Mouse (Mus musculus): Measurements from ENCODE around the gene Vps16.

The Vps16 gene

DNA sequence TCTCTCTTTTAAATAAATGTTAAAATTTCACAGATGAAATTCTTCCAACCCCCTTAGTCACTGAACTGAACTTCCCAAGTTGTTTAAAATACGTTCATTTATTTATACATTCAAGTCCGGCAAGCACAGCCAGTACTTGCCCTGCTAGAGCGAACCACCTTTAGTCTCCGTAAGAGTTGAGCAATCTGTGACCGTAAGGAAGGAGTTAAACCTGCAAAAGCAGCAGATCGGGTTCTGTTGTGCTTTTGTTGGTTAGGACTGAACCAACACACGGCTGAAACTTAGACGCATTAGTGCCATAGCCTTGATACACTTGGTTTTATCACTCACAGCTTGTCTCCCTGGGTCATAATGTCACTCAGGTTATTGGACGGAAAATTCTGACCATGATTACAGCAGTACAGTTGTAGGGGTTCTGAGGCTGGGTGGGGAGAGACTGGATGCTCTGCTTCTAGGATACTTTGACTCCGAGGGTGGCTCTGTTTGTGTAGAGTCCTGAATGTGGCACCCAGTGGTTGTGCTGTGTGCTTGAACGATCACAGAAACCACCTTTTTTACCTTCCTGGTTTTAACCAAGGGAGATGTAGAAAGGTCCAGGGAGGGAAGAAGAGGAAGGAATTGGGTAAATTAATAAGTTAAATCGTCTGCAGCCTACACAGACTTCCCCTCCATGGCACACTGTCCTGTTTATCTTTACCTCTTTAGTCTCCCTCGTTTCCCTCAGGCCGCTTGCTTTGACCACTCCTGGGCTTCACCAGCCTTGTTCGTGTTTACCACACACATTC is 37.3 kb downstream of the Vps16 start:
- DNase-seq (ENCODE audit: low spot score), result no peak

DNA sequence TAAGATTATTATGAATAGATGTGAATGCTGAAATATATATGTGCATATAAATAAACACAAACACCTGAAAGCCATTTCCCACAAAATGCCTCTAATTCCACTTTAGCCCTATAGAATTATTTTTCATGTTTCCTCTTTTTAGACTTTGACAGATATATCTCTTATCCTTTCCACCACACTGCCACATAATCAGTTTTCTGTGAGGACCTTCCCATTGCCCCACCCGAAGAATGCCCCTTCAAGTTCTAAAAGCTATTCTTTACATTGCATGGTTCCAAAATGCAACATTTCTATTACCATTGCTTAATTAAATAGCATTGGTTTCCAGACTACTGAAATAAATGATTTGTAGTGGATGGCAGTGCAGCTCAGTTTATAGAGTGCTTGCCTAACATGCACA is 42.3 kb downstream of the Vps16 start:
- DNase-seq (ENCODE audit: low spot score), result no peak

DNA sequence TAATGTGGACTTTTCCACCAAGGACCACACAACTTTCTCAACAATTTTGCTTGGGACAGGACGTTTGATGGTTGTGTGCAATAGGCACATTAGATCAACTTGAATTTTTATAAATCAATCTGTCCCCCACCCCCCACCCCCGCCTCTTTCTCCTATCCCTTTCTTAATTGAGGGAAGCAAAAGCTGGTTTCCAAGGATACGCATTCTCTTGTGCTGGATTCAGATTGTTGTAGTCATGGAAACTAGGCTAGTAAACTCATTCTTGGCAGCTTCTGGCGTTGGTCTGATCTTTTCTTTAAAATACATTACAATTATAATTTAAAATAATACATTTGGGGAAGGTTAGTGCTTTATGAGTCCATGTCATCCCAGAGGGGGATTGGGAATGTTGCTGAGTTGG is 45.2 kb downstream of the Vps16 start:
- no peak for DNase-seq (ENCODE audit: low spot score)

DNA sequence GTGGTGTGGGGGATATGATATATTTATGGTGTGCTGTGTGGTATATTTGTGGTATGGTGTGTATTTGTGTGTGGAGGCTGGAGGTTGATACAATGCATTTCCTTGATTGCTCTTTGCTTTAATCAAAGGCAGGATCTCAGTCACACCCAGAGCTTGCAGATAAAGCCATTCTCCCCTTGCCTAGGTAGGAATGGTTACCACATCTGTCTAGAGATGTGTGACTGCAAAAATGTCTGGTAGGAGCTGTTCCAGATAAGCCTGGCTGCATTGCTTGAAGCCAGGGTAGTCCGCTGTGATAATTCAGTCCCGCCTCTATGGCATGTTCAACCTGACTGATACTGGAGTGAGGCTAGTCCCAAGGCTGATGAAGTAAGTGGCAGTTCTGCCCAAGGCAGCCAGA is 45.8 kb downstream of the Vps16 start:
- DNase-seq (ENCODE audit: low spot score), result no peak

DNA sequence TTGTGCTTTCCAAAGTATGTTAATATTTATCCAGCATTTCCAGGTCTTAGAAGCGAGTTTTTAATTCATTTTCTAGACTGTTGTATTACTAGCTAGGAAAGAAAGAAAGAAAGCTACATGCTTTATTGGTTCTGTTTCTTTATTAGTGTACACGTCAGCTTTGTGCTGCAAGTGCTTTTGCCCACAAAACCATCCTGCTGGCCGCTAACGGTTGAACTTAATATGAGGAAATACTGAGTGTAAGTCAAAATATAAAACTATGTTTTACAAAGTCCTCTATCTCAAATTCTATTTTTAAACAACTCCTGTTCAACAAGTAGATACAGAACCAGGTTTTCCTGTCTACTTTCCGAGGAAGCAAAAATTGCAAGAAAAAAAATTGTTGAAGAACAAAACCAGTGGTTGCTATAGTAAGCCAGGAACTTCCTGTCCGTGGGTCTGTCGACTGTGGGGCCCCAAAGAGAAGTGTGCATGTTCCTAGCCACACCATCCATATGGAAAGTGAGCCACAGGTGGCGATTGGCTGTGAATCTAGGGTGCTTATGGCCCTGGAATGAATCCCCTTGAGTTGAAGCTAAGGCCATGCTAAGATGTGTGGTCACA is 48.9 kb downstream of the Vps16 start:
- DNase-seq (ENCODE audit: low spot score), result no peak

DNA sequence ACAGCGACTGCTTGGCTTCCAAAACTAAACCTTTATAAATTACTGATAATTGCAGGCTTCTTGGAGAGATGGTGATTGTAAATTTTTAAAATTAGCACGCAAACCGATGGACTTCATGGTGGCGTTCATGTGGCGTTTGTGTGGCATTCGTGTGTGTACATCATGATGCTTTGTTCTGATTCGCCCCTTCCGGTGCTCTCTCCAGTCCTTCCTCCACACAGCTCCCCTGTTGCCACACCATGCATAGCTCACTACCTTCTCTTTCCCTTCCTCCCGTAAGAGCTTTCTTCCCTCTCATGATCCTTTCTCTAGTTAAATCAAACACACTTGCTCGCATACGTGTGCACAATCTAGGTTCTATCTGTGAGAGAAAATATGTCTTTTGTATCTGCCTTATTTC is 51.6 kb downstream of the Vps16 start:
- no peak for DNase-seq (ENCODE audit: low spot score)

DNA sequence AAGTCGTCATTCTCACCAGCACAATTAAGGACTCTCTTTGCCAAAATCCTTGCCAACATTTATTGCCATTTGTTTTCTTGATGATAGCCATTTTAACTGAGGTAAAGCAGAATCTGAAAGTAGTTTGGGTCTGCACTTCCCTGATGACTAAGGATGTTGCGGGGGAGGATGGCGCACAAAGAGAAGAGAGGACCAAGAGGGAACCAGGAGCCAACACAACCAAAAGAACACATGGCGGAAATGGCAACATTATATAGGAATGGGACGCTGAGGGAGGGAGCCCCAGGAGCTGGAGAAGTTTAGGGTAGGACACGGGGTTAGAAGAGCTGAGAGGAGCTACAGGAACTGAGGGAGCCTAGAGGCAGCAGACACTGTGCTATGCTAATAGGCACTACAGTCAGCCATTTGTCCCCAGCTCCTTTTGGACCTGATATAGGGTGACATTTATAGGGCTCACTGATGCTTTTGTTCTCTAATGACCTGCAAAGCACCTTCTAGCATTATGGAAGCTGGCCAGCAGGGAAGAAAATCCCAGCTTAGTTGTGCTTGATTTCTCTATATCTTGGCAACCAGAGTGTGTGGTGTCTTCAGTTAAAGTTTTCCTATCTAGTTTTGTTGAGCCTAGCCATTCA is 52.6 kb downstream of the Vps16 start:
- DNase-seq (ENCODE audit: low spot score), result no peak

DNA sequence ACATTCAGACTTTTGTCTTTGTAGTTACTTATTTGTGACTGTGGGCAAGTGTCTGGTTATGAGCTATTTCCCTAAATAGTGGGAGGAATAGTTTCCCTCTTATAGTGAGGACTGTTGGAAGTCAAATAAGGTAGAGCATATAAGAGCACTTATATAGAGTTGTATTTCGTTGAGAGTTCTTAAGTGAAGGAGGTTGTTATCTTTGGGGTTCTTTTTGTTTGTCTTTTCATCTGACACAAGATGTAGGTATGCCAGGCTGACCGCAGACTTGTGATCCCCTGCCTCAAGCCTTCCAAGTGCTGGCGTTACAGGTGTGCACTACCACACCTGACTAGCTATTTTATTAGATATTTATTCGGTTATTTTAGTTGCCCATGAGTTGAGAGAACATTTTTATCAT is 58.0 kb downstream of the Vps16 start:
- DNase-seq (ENCODE audit: low spot score), result no peak

DNA sequence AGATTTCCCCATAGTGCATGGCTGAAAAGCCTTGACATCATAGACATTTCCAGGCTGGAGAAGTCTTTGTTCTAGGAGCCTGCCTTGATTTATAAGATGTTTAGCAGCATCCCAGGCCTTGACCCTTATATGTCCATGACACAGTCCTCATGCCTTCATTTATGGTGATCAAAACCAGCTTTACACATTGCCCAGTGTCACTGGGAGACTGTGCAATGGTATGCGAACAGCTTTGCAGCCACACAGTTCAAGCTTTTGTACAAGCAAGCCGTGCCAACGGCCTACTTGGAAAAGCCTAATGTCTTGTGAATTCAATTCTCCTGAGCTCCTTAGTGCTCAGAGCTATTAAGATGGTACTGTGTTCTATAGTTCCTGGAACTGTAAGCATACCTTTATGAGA is 58.6 kb downstream of the Vps16 start:
- DNase-seq (ENCODE audit: low spot score), result no peak

DNA sequence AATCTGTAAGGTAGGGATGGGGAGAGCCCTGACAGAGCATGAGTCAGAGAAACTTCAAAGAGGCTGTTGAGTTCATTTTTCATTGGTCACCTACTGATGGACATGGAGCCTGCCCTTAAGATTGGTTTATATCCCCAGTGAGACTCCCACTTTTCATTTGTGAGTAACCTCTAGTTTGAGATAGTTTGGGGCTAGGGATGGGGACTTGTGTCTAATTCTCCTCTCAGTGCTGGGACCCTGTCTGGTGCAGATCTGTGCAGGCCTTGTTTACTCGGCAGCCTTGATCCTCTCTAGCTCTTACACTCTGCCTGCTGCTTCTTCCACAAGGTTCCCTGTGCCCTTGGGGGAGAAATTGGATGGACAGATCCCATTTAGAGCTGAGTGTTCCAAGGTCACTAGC is 60.1 kb downstream of the Vps16 start:
- DNase-seq (ENCODE audit: low spot score), result no peak

DNA sequence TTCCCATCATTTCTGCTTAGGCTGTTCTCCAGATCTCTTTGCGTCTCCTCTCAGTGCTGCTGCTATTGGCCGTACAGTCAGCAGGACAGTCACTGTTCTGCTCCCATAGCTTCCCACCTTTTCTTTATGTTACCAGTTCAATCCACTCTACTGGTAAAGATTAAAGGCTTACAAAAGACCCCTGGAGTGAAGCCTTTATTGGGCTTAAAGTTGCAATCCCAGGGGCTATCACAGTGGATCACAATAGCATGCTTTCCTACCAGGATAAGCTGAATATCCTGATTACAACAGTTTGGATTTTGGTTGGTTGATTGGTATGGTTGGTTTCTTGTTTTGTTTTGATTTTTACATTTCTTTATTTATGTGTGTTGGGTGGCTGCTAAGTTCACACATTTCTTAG is 63.9 kb downstream of the Vps16 start:
- no peak for DNase-seq (ENCODE audit: low spot score)

DNA sequence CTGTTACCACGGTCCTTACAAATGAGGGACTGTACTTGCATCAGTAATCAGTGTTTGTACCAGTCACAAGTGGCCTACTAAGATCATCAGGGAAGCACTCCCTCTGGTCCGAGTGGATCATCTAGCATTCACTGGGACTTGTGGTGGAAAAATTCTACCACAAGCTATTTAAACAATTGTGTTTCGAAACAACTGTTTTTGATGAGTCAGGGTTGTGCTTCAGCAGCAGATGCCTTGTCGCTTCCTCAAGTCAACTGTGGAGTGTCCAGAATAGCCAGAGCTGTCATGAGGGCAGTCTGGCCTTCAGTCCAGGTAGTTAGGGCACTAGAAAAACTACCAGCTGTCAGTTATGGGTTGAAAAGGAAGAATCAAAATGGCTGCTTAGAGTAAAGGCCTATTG is 64.5 kb downstream of the Vps16 start:
- no peak for DNase-seq (ENCODE audit: low spot score)

DNA sequence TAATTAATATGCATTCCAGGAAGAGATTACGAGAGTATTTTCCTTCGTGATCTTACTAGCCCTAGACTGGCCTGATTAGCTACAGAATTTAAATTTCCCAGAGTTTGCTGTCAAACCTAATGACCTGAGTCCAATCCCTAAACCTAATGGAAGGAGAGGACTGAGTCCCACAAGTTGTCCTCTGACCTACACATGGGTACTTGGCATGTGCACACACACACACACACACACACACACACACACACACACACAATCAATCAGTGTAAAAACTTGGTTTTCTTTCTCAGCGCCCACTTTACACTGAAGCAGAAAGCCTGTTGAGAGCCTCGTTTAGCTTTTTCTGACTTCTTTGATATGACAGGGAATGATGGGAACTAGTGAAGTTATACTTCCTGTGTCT is 67.0 kb downstream of the Vps16 start:
- no peak for DNase-seq (ENCODE audit: low spot score)

DNA sequence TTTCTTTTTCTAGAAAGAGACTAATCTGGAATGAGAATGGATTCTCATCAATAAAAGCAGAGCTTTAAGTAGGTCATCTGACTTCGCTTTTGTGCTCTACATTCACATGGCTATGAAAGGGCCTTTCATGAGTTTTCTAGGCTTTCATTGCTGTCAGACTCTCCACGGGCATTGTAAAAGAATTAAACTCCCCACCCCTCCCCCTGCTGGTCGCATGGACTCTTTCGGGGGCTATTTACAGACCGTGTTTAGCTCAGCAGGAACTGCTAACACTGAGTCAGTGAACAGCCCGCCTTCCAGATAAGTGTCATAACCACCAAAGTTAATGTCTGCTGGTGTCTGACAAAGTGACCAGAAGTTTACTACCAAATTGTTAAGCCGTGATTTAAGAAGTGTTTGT is 67.4 kb downstream of the Vps16 start:
- no peak for DNase-seq (ENCODE audit: low spot score)
